Mouse (Mus musculus) c-Kit-positive CD71-positive TER-119-positive erythroid progenitor cells, embryonic 14.5 days (primary cell): ENCODE measurements around the gene Arid4a.
"Not testable (repeated sequence)": the region's sequence is repeated elsewhere in the genome, so short reads cannot be mapped to it uniquely, and the experiment has no call there.

Experiments
- DNase-seq: peaks from one replicate; pipeline ENCODE4 v3.0.0-alpha.2; 2013; ENCODE audit warnings: low spot score

Arid4a gene

DNA sequence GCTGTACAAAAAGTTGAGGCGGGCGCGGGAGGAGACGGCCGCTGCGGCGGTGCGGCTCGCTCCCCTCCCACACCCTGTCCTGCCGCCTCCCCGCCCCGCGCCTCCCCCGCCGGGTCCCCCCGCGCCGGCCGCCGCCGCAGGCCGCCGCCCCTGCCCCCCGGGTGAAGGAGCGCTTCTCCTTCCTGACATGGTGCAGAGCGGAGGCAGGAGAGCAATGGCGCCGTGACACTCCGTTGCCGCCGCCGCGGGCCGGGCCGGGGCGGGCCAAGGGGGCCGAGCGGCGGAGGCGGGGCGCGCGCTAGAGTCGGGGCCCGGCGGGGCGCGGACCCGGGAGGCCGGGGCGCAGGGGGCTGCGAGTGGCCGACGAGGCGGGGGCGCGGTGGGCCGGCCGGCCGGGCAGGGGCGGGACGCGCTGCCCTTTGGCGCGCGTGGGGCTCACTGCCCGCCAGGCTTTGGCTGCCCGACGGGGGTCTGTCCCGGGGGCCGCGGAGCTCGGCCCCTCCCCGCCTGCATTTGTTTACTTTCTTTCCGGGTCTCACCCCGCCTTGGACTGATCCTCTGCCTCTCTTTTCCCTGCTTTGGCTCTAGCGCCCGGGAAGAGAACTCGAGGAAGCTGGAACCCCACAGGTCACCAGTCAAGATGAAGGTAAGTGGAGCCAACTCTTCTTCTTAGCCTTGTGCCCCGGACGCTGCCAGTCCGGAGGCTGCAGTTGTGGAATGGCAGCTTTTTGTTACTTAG lies 882 bp downstream of the Arid4a start:
- DNase-seq, result peak; percentile 26

DNA sequence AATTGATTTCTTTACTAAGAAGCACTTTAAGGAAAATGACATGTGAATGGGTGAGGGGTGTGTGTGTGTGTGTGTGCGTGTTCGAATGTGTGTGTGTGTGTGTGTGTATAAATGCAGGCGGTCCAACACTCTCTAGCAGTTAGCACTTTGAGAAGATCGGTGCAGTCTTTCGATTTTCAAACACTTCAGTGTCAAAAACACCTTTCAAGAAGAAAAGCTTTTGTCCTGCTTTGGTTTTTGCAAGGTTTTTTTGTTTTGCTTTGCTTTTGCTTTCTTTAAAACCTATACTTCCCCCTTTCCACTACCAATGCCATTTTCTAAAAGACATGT lies 1.4 kb downstream of the Arid4a start:
- no peak for DNase-seq

DNA sequence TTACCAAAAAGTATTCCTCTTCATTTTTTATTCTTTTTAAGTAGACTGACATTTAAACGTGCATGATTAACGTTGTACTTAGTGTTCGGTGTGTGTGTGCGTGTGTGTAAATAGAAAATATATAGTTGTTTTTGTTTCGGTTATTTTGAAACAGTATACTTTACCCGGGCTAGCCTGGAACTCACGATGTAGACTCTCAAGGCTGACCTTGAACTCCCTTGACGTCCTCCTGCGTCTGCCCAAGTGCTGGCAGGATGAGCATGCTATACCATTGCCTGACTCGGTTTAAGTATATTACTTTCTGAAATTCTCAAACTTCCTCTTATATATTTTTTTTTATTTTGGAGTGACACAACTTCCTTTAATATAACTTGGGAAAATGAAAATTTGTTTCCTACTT lies 2.0 kb downstream of the Arid4a start:
- DNase-seq, result no peak

DNA sequence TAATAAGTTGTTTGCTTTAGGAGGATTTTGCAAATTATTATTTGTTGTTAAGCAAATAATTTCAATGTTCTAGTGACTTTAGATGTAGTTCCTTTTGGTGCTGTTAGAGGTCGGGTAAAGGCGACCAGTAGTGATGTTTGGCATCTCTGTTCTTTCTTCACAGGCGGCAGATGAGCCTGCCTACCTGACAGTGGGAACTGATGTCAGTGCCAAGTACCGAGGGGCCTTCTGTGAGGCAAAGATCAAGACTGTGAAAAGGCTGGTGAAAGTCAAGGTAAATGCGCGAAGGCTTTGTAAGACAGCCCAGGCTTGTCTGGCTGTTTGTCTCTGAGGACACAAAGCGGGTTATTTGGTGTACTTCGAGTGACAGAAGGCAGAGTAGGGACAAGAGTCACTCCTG lies 3.4 kb downstream of the Arid4a start:
- no peak for DNase-seq

DNA sequence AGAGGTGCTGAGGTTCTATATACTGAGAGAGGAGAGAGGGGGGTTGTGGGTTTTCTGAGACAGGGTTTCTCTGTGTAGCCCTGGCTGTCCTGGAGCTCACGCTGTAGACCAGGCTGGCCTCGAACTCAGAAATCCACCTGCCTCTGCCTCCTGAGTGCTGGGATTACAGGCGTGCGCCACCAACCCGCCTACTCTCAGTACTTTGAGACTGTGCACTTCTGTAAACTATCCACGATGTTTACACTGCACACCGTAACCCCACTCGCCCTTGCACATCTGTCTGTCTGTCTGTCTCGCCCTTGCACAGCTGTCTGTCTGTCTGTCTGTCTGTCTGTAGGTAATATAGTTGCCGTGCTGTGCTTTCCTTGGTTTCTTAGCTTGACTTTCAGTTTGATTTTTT lies 8.6 kb downstream of the Arid4a start:
- no peak for DNase-seq

DNA sequence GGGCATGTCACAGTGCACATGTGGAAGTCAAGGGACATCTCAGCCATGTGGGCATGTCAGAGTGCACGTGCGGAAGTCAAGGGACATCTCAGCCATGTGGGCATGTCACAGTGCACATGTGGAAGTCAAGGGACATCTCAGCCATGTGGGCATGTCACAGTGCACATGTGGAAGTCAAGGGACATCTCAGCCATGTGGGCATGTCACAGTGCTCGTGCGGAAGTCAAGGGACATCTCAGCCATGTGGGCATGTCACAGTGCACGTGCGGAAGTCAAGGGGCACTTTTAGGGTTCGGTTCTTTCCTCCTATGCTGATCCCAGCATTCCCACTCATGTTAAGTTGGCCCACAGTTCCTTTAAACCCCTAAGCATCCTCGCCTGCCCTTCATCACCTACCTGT lies 12.5 kb downstream of the Arid4a start:
- not testable (repeated sequence) for DNase-seq

DNA sequence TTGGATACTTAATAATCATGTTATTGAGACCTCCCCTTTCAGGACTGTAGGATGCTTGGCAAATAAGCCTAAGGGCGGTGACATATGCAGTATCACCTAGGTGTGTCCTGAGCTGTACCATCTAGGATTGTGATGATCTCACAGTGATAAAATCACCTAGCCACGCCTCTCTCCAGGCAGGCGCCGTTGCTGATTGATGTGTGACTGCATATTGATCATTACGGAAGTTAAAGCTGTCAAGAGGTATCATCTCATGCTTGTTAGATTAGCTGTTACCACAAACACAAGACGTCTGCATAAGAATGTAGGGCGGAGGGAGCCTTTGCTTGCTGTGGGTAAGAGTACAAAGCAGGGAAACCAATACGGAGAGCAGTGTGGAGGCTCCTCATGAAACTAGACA lies 14.5 kb downstream of the Arid4a start:
- DNase-seq, result no peak

DNA sequence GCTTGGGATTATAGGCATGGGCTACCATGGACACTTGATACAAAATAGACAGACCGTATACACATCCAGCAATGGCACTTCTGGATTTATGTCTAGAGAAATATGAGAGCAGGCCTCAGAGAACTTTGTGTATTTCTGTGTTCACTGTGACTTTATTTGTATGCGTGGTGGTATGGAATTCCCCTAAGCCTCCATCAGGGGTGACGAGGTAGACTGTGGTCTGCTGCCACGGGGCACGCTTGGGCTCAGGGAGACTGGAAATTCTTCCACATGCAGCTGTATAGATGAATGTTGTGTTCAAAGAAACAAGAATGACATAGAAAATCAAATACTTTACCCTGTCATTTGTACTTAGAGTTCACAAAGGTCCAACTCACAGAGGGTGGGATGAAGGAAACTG lies 14.9 kb downstream of the Arid4a start:
- no peak for DNase-seq

DNA sequence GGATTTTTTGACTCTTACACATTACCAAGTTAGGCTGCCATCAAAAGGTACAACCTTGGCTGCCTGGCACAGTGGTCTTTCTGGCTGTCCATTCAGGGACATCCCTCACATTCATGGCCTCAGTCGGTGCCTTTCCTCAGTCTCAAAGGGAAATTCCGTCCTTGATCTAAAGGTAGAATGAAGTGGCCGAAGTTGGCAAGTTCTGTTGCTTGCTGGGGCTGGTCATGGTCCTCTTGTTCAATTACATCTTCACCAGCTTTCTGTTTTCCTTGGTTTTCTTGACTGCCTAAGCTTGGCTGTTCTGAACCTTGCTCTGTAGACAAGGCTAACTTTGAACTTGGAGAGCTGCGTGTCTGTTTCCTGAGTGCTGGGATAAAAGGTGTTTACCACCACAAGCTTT lies 20.0 kb downstream of the Arid4a start:
- DNase-seq, result no peak

DNA sequence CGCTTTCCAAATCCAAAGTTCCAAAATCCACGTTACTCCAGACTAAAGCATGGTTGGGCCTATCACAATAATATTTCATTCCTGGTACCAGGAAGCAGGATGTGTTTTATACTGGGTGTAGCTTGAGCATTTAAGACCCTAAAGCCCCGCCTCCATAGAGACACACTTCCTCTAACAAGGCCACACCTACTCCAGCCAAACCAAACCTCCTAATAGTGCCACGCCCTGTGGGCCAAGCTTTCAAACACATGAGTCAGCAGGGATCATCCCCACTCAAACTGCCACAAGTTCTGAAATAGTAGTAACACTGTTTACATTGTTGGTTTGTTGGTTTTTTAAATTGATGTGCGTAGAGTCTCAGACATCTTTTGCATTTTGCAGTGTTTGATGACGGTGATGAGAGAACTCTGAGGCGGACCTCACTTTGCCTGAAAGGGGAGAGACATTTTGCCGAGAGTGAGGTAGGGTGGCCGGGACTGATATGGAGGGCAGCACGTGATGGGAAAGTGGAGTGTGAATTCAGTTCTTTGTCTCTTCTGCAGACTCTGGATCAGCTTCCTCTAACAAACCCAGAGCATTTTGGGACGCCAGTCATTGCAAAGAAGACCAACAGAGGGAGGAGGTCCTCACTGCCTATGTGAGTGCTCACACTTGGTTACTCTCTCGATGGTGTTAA lies 21.1 kb downstream of the Arid4a start:
- no peak for DNase-seq

DNA sequence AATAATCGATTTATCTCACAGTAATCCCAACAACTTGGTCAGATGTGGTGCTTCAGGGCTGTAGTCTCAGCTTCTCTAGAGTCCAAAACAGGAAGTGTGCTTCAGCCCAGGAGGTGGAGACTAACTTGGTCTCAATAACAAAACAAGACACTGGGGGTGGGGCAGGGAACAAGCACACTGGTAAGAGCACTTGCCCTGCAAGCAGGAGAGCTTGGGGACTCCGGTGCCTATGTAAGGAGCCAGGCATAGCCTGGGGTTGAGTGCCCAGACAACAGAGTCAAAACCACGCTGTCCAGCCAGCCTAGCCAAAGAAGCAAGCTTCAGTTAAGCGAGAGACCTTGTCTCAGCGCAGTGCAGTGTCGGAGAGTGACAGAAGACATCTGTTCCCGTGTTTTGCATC lies 24.7 kb downstream of the Arid4a start:
- no peak for DNase-seq

DNA sequence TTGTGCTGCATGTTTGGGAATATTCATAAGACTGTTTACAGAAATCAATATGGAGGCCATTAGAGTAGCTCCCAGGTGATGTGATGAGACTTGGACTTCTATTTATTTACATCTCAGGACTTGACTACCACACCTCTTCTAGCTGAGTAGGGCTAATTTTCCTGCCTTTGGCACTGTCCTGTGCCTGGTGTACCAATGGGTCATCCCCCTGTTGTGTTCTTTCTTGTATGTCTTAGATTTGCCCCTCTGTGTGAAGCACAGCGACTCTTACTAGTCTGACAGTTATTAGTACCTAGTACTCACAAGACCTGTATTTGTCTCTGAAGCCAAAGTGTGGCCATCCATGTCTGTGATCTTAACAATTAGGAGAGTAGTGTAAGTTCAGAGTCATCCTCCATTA lies 26.7 kb downstream of the Arid4a start:
- DNase-seq, result no peak

DNA sequence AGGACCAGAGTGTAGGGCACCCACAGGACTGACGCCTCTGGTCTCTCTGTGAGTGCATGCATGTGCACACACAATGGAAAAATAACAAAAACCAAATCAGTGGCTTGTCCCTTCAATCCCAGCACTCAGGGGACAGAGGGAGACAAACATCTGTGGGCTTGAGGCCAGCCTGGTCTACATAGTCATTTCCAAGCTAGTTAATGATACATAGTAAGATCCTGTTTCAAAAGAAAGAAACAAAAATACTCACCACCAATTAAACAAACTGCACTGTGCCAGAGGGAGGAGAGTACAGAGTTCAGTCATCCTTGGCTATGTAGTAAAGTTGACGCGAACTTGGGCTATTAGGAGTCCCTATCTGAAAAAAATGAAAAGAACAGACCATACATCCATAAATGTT lies 27.8 kb downstream of the Arid4a start:
- DNase-seq, result no peak

DNA sequence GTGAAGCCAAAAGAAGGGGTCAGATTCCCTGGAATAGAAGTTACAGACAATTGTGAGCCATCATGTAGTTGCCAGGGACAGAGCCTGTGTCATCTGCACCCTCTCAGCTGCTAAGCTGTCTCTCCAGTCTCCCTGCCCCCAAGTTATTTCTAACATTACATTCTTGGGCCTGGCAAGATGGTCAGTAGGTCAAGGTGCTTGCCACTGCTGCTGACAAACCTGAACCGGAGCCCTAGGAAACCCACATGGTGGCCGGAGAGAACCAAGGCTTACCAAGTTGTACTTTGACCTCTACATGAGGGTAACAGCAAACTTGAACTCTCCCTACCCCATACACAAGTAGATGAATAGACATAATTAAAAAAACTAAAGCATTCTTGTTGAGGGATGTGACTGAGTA lies 28.7 kb downstream of the Arid4a start:
- DNase-seq, result no peak

DNA sequence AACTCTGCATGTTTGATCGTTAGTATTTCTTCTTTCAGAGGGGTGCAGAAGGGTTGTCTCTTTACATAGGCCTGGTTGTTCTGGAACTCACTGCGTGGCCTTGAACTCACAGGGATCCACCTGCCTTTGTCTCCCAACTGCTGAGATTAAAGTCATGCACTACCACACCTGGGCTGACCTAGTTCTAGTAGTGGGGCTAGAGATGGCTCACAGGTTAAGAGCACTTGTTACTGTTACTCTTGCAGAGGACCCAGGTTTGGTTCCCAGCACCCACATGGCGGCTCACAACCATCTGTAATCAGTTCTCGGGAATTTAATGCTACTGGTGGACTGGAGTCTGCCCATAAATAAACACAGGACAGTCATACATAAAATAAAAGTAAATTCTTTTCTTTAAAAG lies 30.7 kb downstream of the Arid4a start:
- no peak for DNase-seq

DNA sequence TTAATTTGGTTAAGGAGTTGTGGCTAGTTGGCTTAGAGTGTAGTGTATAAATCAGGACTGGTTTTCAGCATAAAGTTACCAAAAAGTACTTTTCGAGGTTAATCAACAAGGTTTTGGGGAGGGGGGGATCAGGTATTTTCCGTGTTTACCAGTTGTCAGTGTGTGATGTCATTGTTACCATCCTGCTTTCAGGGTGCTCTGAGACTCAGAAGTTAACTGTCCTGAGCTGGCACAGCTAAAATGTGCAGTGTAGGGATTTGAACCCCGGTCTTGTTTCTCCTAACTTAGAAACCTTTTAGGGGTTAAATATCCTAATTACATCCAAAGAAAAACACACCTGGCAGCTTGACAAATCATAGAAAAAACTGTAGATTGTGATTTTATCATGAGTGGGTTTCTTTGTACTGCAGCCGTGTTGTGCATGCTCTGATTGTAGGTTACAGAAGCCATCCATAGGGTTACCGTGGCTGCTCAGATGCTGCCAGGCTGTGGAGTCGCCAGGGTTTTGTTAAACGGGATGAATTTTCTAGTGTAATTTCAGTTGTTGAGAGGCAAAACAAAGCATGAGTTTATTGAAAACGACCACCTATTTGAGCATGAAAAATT lies 31.8 kb downstream of the Arid4a start:
- DNase-seq, result no peak

DNA sequence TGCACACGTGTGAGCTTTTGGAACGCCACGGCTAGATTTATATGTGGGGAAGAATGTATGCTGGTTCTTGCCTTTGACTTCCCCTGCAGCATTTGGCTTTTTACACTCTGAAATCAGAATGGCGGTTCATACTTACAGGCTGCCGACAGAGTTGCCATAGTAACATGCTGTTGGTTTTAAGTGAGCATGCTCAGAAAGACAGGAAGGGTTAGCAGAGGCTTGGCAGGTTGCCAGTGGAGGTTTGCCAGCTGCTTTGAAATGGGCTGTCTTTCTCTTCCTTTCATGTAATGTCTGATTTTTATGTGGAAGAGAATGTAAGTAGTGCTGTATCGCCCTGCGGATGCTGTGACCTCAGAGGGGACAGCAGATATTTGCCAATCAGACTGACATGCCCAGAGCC lies 32.3 kb downstream of the Arid4a start:
- no peak for DNase-seq

DNA sequence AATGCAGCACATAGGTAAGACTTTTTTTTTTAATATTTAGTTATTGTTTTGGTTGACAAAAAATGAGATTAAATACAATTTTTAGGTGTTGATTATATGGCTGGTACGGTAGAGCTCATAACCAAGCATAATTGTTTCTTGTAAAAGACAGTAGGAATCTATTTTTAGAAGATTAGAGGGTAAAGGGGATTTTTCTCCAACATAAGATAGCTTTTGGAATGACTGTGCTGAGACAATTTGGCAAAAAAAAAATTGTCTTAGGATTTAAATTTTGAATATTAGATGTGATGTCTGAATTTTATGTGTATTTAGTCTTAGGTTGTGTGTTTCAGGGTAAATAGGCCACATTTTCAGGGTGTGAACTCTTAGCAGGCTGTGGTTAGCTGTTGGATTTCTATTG lies 32.8 kb downstream of the Arid4a start:
- DNase-seq, result no peak

DNA sequence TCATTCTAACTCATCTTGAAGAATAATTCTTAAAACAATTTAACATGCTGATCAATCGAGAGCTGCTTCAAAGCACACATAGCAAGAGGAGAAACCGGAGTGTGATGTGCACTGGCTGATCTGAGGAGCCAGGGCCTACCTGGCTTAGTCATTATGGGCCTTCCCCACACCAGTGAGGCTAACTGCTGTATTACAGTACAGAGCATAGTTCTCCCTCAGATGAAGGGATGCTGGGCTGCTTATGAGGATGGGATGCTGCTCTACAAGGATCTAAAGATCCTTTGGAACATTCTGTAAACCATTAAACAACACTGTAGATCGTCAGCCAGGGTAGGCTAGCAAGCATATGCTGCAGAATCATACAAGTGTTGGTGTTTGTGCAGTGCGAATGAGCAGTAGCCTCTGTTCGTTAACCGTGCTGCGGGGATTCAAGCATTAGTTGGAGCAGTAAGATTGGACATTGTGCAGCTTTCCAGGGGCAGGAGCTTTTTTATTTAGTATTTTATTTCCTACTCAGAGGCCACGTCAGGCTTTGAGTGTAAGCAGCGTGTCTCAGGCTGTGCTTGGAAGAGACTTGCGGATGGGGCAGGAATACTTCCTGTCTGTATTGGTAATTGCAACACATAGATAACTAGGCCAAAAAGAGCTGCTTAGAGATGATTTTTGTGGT lies 33.9 kb downstream of the Arid4a start:
- no peak for DNase-seq

DNA sequence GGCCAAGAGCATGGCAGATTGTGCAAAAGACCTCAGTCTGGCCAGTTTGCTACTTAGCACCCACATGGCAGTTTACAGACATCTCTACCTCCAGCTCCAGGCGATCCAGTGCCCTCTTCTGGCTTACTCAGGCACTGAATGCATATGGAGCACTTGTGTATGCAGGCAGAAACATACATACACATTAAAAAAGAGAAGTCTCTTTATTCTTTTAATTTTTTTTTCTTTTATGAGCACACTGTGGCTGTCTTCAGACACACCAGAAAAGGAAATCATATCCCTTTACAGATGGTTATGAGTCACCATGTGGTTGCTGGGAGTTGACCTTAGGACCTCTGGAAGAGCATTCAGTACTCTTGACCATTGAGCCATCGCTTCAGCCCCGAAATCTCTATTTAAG lies 35.3 kb downstream of the Arid4a start:
- no peak for DNase-seq

DNA sequence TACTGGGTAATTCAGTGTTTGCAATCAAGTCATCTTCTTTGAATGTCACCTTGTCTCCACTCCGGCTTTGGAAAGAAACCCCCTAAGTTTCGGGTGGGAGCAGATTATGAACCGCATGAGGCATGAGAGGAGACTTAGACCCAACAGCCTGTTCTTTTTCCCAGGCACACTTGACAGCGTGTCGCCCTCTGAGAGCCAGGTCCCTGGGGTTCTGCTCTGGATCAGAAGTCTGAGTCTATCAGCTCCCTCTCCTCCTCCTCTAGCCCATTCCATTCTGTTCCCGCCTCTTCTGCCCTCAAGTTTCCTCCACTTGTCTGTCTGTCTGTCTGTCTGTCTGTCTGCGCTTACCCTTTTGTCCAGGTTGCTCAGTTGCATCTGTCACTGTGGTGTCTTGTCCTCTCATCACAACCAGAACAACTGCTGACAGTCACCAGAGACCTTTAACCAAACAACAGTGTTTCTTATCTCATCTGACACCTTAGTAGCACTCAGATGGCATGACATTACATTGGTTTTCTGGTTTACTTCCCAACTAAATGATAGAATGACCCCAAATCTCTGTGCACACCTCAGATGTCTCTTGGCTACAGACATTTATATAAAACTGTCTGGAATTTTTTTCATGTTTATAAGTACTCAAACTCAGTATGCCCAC lies 36.7 kb downstream of the Arid4a start:
- no peak for DNase-seq

DNA sequence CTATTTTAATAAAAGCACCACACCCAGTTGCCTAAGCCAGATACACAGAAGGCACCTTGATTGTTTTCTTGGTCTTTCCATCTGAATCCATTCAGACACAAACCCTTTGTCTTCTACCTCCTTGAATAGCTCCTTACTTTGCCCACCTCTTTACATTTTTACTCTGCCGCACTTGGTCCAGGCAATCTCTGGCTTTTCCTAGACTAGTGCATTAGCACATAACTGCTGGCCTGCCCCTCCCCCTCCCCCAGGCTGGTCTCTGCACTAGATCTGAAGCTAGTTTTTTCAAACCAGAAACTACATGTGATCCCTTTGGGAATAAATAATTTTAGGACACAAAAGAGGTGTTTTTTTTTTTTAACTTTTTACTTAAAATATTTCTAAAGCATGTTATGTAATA lies 37.2 kb downstream of the Arid4a start:
- no peak for DNase-seq

DNA sequence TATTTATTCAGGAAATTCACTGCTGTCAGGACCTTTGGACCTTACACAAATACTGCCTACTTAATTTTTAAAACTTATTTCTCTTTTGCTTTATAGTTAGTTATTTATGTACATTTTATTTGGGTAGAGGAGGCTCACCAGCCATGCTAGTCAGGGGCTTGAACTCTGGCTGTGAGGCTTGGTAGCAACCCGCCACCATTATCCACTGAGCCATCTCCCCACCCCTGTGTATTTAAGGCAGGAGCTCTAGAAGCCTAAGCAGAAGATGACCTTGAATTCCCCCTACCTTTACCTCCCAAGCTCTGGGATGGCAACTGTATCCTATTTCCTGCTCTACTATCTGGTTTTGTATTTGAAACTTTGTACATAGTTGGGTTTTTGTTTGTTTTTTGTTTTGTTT lies 37.7 kb downstream of the Arid4a start:
- no peak for DNase-seq
